Mouse (Mus musculus) forebrain, embryonic 14.5 days (tissue): ENCODE data around the gene Fabp6. TPM values are rescaled to one million over a fixed set of nuclear protein-coding genes. Genes with fewer than 3 reads are reported as not detected.

Experiments used
- ATAC-seq: fragments of 200-750 bp; cut with Nextera tagmentation; 2 replicates; pipeline ENCODE4 v1.8.0; 2017; ENCODE audit warnings: mild to moderate bottlenecking, moderate library complexity
- DNase-seq: peaks from one replicate; pipeline ENCODE4 v3.0.0-alpha.2; 2015; ENCODE audit warnings: low spot score
- H3K27ac ChIP-seq: fragments of 300-500 bp; sonication (generic); 2 replicates; pipeline ENCODE4 v1.5.1; 2014; ENCODE audit warnings: low read depth, mild to moderate bottlenecking, control low read depth, low read length, moderate library complexity
- H3K27me3 ChIP-seq: fragments of 300-500 bp; sonication (generic); replicated peaks from 2 replicates; pipeline ENCODE4 v1.6.1; 2014; ENCODE audit warnings: low read length, control low read depth, mixed read lengths; ENCODE audit not compliant: control insufficient read depth, insufficient read depth
- H3K36me3 ChIP-seq: fragments of 300-500 bp; sonication (generic); 2 replicates; pipeline ENCODE4 v1.6.1; 2014; ENCODE audit warnings: low read length, control low read depth; ENCODE audit not compliant: control insufficient read depth, insufficient read depth
- H3K4me1 ChIP-seq: fragments of 300-500 bp; sonication (generic); 2 replicates; pipeline ENCODE4 v1.6.1; 2014; ENCODE audit warnings: antibody characterized with exemption, low read length, control low read depth; ENCODE audit not compliant: control insufficient read depth, insufficient read depth
- H3K4me2 ChIP-seq: fragments of 300-500 bp; sonication (generic); 2 replicates; pipeline ENCODE4 v1.6.1; 2014; ENCODE audit warnings: mild to moderate bottlenecking, control low read depth, low read length
- H3K4me3 ChIP-seq: fragments of 300-500 bp; sonication (generic); 2 replicates; pipeline ENCODE4 v1.5.1; 2014; ENCODE audit warnings: low read depth, low read length, control low read depth
- H3K9ac ChIP-seq: fragments of 300-500 bp; sonication (generic); 2 replicates; pipeline ENCODE4 v1.6.1; 2014; ENCODE audit warnings: mild to moderate bottlenecking, low read length, control low read depth, moderate library complexity
- H3K9me3 ChIP-seq: fragments of 300-500 bp; sonication (generic); replicated peaks from 2 replicates; pipeline ENCODE4 v1.6.1; 2016; ENCODE audit warnings: low read length, control low read depth, mixed read lengths; ENCODE audit not compliant: control insufficient read depth
- WGBS: fragments of 180-500 bp; shearing (Covaris S2); extraction: QIAGEN DNeasy Blood & Tissue Kit; methylation state at CpG from one replicate; pipeline ENCODE4 v1.1.7; 2014; 5-methylcytosine and 5-hydroxymethylcytosine counted together
- polyA plus RNA-seq: library from polyadenylated mRNA; unstranded; fragments of >200 nt; fragmentation: Nextera tagmentation; extraction: Ambion mirVana; gene quantifications from 2 replicates; pipeline ENCODE4 v1.2.1, GENCODE M21; 2014

Gene Fabp6
- not detected in 2 replicates for polyA plus RNA-seq

DNA sequence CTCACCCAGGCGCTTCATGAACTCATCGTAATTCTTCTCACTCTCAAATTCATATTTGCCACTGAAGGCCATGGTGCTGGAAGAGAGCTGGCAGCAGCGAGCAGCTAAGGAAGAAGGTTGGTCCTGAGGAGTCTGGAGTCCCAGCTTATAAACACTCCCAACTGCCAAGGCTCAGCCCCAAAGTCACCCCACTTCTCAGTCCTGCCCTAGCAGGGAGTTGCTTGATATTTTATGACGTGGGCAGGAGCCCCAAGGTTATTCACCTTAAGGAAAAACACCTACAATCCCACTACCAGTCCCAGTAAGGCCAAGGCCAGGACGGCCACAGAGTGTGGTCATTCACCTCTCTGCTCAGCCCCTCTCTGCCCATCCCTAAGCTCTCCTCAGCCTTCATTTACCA is at the start of gene Fabp6:
Fabp6 (minus strand) TSS at position 101 of the 400 bp plus-strand sequence.
- Histone ChIP-seq H3K36me3 (no peaks in the 10 kb centered on the region), H3K4me3 (no peak within 1 kb of the TSS), H3K27me3 (no peaks in the 10 kb centered on the region), H3K9ac (no peak within 1 kb of the TSS), H3K4me1 (no peaks in the 10 kb centered on the region), H3K27ac (no peak within 1 kb of the TSS), H3K4me2 (no peak within 1 kb of the TSS), H3K9me3 (no peaks in the 10 kb centered on the region)
- no peak for DNase-seq
- WGBS = 91% methylated on average over 5 of the region's 5 CpGs
- no peak for ATAC-seq

DNA sequence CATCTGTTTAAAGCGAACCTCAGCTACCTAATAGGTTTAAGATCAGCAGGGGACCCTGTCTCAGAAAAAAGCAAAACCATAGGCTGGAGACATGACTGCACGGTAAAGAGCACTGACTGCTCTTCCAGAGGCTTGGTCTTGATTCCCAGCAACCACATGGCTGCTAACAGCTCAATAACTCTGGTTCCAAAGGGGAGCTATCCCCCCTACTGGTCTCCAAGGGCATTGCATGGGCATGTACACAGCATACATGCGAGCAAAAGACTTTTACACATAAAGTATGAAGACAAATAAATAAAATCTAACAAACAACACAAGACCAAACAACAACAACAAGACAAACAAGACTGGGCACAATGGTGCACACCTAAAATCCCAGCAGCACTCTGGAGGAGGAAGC is 43.9 kb upstream of the Fabp6 start:
- ATAC-seq (no peak), DNase-seq (no peak)
- Histone ChIP-seq H3K4me3 (no peak overlapping the region), H3K9ac (no peak overlapping the region), H3K4me2 (no peak overlapping the region), H3K4me1 (peaks cover 15% of the 10 kb centered on the region), H3K27me3 (no peaks in the 10 kb centered on the region), H3K9me3 (no peaks in the 10 kb centered on the region), H3K27ac (no peak overlapping the region), H3K36me3 (no peaks in the 10 kb centered on the region)
- WGBS = 83% methylated on average over 3 of the region's 3 CpGs

DNA sequence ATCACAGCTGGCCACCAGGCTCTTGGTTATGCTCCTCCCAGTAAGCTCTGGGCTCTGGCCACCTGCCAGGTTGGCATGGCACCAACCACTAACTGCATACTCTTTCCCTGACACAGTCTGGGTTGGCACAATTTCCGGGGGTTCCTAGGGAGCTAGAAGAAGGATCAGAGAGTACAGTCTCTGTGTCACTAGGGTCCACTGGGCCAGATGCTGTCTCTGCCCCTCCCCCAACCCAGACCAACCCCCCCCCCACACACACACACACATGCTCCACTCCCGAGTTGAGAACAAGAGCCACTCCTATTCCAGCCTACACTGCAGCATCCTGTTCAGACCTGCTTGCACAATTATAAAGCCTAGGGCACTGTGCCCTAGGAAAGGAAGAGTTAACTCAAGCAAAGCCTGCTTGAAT is 41.8 kb upstream of the Fabp6 start:
- no peaks in the 10 kb centered on the region for H3K36me3 ChIP-seq
- WGBS = 6% methylated on average over 2 of the region's 2 CpGs
- H3K9me3 ChIP-seq = no peaks in the 10 kb centered on the region
- no peaks in the 10 kb centered on the region for H3K27me3 ChIP-seq
- DNase-seq (peak; percentile 94), ATAC-seq (peak; percentile 93)
- peak overlapping the region; percentile 24; the same call in 1 of the 2 replicates for H3K4me2 ChIP-seq
- H3K9ac ChIP-seq = 0 out of 2 replicates have a peak overlapping the region, but pooled peaks have one; percentile 25
- H3K4me1 ChIP-seq = peaks cover 15% of the 10 kb centered on the region
- no peak overlapping the region for H3K4me3 ChIP-seq
- H3K27ac ChIP-seq = peak overlapping the region; percentile 78; the same call in 1 of the 2 replicates

GRCm38 (mm10) chr11:43638486-43638885 is 37.1 kb upstream of the Fabp6 start:
- WGBS = 93% methylated on average over 3 of the region's 3 CpGs
- no peak for ATAC-seq
- Histone ChIP-seq H3K4me3 (no peak overlapping the region), H3K4me2 (no peak overlapping the region), H3K9me3 (no peaks in the 10 kb centered on the region), H3K4me1 (peaks cover 14% of the 10 kb centered on the region), H3K27ac (no peak overlapping the region), H3K27me3 (no peaks in the 10 kb centered on the region), H3K36me3 (no peaks in the 10 kb centered on the region), H3K9ac (no peak overlapping the region)
- DNase-seq = no peak

GRCm38 (mm10) chr11:43636761-43637160 is 35.4 kb upstream of the Fabp6 start:
- H3K27ac ChIP-seq = no peak overlapping the region
- H3K4me2 ChIP-seq = no peak overlapping the region
- DNase-seq (no peak), ATAC-seq (no peak)
- H3K9me3 ChIP-seq = no peaks in the 10 kb centered on the region
- 77% methylated on average over 4 of the region's 4 CpGs for WGBS
- H3K9ac ChIP-seq = no peak overlapping the region
- no peak overlapping the region for H3K4me3 ChIP-seq
- no peaks in the 10 kb centered on the region for H3K36me3 ChIP-seq
- H3K4me1 ChIP-seq = peaks cover 6% of the 10 kb centered on the region; the same call in 1 of the 2 replicates
- H3K27me3 ChIP-seq = no peaks in the 10 kb centered on the region

- H3K27ac ChIP-seq = no peak overlapping the region
- no peak overlapping the region for H3K4me3 ChIP-seq
- H3K4me2 ChIP-seq = peak overlapping the region; percentile 18; the same call in 1 of the 2 replicates
- DNase-seq (peak; percentile 73), ATAC-seq (peak; percentile 72)
- no peaks in the 10 kb centered on the region for H3K27me3 ChIP-seq
- H3K4me1 ChIP-seq = peaks cover 6% of the 10 kb centered on the region; the same call in 1 of the 2 replicates
- no peaks in the 10 kb centered on the region for H3K9me3 ChIP-seq
- no peak overlapping the region for H3K9ac ChIP-seq
- no peaks in the 10 kb centered on the region for H3K36me3 ChIP-seq
- WGBS = 31% methylated on average over 19 of the region's 19 CpGs
Observed at GRCm38 (mm10) chr11:43633658-43634401, 32.5 kb upstream of the Fabp6 start.

DNA sequence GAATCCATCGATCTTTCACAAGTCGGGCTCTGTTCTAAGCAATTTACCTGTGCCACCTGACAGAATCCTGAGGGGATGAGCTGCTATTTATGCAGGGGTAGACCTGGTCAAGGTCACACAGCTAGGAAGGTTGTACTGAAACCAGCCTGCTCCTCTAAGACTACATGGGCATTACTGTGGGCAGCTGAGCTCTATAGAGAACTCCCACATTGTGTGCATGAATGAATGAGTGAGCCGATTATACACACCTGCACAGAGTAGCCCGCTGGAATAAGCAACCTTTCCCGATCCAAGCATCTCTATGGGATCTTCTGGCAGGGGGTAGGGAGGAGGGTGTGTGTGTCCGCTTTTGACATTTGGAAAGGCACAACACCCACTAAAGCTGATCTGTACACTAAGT is 31.8 kb upstream of the Fabp6 start:
- H3K9ac ChIP-seq = no peak overlapping the region
- ATAC-seq = peak; percentile 35; the same call in 1 of the 2 replicates
- no peak for DNase-seq
- no peak overlapping the region for H3K4me3 ChIP-seq
- no peaks in the 10 kb centered on the region for H3K9me3 ChIP-seq
- H3K4me1 ChIP-seq = peaks cover 6% of the 10 kb centered on the region; the same call in 1 of the 2 replicates
- H3K27ac ChIP-seq = no peak overlapping the region
- H3K4me2 ChIP-seq = no peak overlapping the region
- no peaks in the 10 kb centered on the region for H3K36me3 ChIP-seq
- 78% methylated on average over 6 of the region's 6 CpGs for WGBS
- no peaks in the 10 kb centered on the region for H3K27me3 ChIP-seq

DNA sequence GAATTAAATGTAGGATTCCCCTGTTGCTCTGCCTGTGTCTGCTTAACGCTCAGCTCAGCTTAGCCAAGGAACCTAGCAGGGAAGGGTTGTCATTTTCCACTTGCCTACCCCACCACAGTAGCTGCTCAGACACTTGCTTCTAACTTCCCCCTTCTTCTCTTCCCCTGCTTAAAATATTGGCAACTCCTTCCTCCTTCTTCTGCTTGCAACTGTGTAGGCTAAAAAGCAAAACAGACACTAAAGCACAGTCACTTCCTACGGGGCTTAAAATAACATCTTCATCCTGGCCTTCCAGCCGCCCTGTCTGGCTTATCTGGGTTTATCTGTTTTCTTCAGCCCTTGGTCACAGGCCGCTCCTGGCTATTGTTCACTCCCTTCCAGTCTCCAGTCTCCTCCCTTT is 31.2 kb upstream of the Fabp6 start:
- Histone ChIP-seq H3K27me3 (no peaks in the 10 kb centered on the region), H3K4me3 (no peak overlapping the region), H3K4me2 (no peak overlapping the region), H3K27ac (no peak overlapping the region), H3K9ac (no peak overlapping the region), H3K4me1 (peaks cover 6% of the 10 kb centered on the region; the same call in 1 of the 2 replicates), H3K36me3 (no peaks in the 10 kb centered on the region), H3K9me3 (no peaks in the 10 kb centered on the region)
- DNase-seq (no peak), ATAC-seq (no peak)
- 65% methylated on average over 4 of the region's 4 CpGs for WGBS

GRCm38 (mm10) chr11:43631645-43632044 is 30.3 kb upstream of the Fabp6 start:
- no peaks in the 10 kb centered on the region for H3K9me3 ChIP-seq
- ATAC-seq = no peak
- no peak overlapping the region for H3K4me2 ChIP-seq
- no peaks in the 10 kb centered on the region for H3K27me3 ChIP-seq
- H3K36me3 ChIP-seq = no peaks in the 10 kb centered on the region
- no peak overlapping the region for H3K27ac ChIP-seq
- peaks cover 10% of the 10 kb centered on the region for H3K4me1 ChIP-seq
- no peak for DNase-seq
- H3K9ac ChIP-seq = no peak overlapping the region
- 88% methylated on average over 9 of the region's 9 CpGs for WGBS
- H3K4me3 ChIP-seq = no peak overlapping the region
